Mouse (Mus musculus): Measurements from ENCODE around the gene Slc35d3.

Gene Slc35d3

GRCm38 (mm10) chr10:19850998-19851691 lies at the start of gene Slc35d3:
Gene Slc35d3 (minus strand): TSS chr10:19851459.
- no peak for DNase-seq (ENCODE audit: low spot score in 2 of 2)

GRCm38 (mm10) chr10:19900191-19900590 lies 48.9 kb upstream of the Slc35d3 start:
- DNase-seq (ENCODE audit: low spot score in 2 of 2), result no peak

- DNase-seq (ENCODE audit: low spot score in 2 of 2), result peak in 1 of 2 experiments; percentile 20
These were observed 42.7 kb upstream of the Slc35d3 start for GRCm38 (mm10) chr10:19893976-19894375.

GRCm38 (mm10) chr10:19893146-19893545 lies 41.9 kb upstream of the Slc35d3 start:
- no peak for DNase-seq (ENCODE audit: low spot score in 2 of 2)

GRCm38 (mm10) chr10:19891686-19892085 lies 40.4 kb upstream of the Slc35d3 start:
- no peak for DNase-seq (ENCODE audit: low spot score in 2 of 2)

GRCm38 (mm10) chr10:19889908-19890307 lies 38.6 kb upstream of the Slc35d3 start:
- no peak for DNase-seq (ENCODE audit: low spot score in 2 of 2)

- DNase-seq (ENCODE audit: low spot score in 2 of 2), result no peak
These were observed 35.0 kb upstream of the Slc35d3 start for GRCm38 (mm10) chr10:19886249-19886648.

- DNase-seq (ENCODE audit: low spot score in 2 of 2), result no peak
These were observed 33.1 kb upstream of the Slc35d3 start for GRCm38 (mm10) chr10:19884409-19884808.

- no peak for DNase-seq (ENCODE audit: low spot score in 2 of 2)
These were observed 29.2 kb upstream of the Slc35d3 start for GRCm38 (mm10) chr10:19880437-19880836.

GRCm38 (mm10) chr10:19879161-19879560 lies 27.9 kb upstream of the Slc35d3 start:
- no peak for DNase-seq (ENCODE audit: low spot score in 2 of 2)

GRCm38 (mm10) chr10:19877679-19878078 lies 26.4 kb upstream of the Slc35d3 start:
- no peak for DNase-seq (ENCODE audit: low spot score in 2 of 2)

GRCm38 (mm10) chr10:19877257-19877656 lies 26.0 kb upstream of the Slc35d3 start:
- no peak for DNase-seq (ENCODE audit: low spot score in 2 of 2)

GRCm38 (mm10) chr10:19876669-19877068 lies 25.4 kb upstream of the Slc35d3 start:
- no peak for DNase-seq (ENCODE audit: low spot score in 2 of 2)

GRCm38 (mm10) chr10:19875346-19875745 lies 24.1 kb upstream of the Slc35d3 start:
- no peak for DNase-seq (ENCODE audit: low spot score in 2 of 2)

- DNase-seq (ENCODE audit: low spot score in 2 of 2), result no peak
These were observed 4.5 kb upstream of the Slc35d3 start for GRCm38 (mm10) chr10:19855597-19856306.

- no peak for DNase-seq (ENCODE audit: low spot score in 2 of 2)
These were observed 2.4 kb upstream of the Slc35d3 start for GRCm38 (mm10) chr10:19853609-19854008.

- DNase-seq (ENCODE audit: low spot score in 2 of 2), result no peak
These were observed 1.5 kb upstream of the Slc35d3 start for GRCm38 (mm10) chr10:19852776-19853175.

- DNase-seq (ENCODE audit: low spot score in 2 of 2), result no peak
These were observed 688 bp downstream of the Slc35d3 start for GRCm38 (mm10) chr10:19850544-19850997.

GRCm38 (mm10) chr10:19849771-19850365 lies 1.4 kb downstream of the Slc35d3 start:
- DNase-seq (ENCODE audit: low spot score in 2 of 2), result no peak

GRCm38 (mm10) chr10:19848928-19849770 lies 2.1 kb downstream of the Slc35d3 start:
- no peak for DNase-seq (ENCODE audit: low spot score in 2 of 2)

GRCm38 (mm10) chr10:19839836-19840235 lies 11.4 kb downstream of the Slc35d3 start:
- no peak for DNase-seq (ENCODE audit: low spot score in 2 of 2)
